Mouse (Mus musculus): ENCODE results near the gene Fto. TPM values are rescaled to one million over a fixed set of nuclear protein-coding genes. Genes with fewer than 3 reads are reported as not detected.

Gene Fto
- total RNA-seq, 2 experiments from 2014 or later = 116 to 125 TPM

- no peak for DNase-seq
Measured at GRCm38 (mm10) chr8:91499303-91499702, 186.0 kb downstream of the Fto start.

GRCm38 (mm10) chr8:91501960-91502600 lies 188.8 kb downstream of the Fto start:
- no peak for DNase-seq

- no peak for DNase-seq
Measured at GRCm38 (mm10) chr8:91502791-91503190, 189.5 kb downstream of the Fto start.

DNA sequence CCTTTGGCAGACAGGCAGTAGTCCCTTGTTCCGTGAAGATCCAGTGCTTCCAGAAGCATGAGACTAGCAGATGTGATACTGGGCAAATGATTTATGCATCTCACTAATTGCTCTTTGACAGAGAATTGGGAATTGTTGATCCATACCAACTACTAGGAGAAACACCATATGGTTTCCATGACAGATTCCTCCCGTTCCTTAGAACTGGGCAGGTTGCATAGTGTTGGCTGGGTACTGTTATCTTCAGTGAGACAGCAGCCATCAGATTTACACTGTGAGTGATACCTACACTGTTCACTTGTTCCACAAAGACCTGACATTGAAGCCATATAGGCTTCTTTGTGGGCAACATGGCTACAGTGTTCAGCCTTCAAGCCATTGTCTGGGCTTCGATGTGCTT lies 191.0 kb downstream of the Fto start:
- DNase-seq = no peak

- peak; percentile 29 for DNase-seq
Measured at GRCm38 (mm10) chr8:91504891-91505290, 191.6 kb downstream of the Fto start.

- no peak for DNase-seq
Measured at GRCm38 (mm10) chr8:91505411-91505954, 192.2 kb downstream of the Fto start.

DNA sequence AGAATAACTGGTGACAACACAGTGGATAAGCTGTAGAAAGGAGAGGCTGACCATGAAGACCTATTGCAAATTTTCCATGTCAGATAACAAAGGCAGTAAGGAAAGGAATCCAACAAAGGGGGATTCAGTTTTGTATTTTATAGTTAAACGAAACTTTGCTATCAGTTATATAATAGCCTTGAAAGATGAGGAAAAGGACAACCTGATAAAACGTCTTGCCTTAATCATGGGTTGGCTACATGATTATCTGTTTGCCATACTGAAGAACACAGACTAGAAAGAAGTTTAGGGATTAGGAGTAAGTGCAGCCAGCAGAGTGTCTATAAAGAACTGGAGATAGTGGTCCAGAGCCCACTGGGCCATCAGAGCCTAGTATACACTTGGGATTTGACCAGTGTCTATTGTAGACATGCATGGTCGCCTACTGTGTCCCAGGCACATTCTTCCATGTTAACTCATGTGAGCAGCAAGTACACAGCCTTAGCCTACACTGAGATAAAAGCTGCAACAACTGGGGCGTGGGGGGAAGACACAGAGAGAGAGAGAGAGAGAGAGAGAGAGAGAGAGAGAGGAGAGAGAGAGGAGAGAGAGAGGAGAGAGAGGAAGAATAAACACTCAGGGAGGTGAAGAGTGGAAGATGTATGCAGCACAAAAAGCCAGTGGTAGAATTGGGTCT lies 192.8 kb downstream of the Fto start:
- DNase-seq = no peak

DNA sequence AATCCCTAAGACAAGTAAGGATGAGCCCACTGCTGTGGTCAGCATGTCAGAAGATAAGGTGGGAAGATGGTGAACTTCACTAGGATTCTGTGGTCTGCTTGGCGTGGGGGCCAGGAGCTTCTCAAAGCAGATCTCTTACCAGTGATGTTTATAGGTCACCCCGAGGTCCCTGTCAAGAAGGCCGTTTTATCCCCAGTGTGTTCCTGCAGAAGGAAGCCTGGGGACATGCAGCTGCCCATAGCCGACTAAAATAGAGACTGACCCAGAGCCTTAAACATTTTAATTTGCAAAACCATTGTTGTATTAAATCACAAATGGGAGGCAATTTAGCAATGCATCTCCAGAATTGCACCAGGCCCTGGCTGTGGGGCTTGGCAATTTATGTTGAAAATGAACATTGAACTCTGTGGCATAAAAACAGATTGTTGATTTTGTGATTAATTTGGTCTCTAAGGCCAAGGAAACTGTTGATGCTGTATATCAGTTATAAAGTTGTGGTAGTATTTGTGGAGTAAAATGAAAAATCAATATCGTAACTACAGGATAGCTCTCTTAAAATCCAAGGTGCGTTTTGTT lies 193.4 kb downstream of the Fto start:
- no peak for DNase-seq

- no peak for DNase-seq
Measured at GRCm38 (mm10) chr8:91507681-91508097, 194.4 kb downstream of the Fto start.

DNA sequence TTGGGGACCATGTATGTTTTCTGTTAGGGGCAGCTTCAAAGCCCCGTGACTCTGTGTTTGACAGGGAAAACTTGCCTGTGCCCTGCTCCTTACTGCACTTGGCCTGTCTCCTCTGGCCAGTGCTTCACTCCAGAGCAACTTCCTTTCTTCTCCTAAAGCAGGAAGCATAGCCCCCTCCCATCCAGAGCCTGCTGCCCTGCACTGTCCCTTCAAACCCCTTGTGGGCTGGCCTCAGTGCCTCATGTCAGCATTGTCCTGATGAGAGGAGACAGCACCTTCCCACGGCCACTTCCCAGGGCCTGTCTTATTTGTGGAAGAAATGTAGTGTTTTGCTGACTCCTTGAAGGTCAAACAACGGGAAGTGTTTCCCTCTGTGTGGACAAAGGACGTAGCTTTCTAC lies 195.0 kb downstream of the Fto start:
- no peak for DNase-seq

DNA sequence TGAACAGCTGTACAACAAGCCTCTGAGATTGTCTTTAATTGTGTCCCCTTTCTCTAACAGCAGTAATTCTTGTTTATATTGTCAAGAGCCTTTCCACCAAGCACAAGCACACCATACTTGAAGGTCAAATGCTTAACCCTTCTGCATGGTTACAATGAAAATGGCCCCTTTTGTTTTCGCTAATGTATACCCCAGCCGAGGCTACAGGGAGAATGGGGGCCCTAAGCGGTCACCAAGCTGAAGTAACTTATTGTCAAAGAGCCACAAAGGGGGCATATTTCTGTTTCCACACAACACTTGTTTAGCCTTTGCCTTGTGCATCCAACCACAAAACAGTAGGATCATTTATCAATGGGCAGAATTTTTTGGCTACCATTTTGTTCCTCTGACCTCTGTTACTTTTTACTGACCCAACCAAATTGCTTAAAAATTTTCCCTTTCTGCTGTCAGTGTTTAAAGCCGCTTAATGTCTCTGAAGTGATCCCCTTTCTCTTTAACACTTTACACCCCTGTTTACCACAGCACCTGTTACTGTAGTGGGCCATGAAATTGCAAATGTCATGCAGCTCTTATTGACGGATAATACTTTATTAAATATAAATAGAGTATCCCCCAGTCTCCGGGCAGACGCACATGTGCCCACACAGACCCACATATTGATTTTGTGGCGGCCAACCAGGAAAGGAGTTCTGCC lies 196.0 kb downstream of the Fto start:
- no peak for DNase-seq

GRCm38 (mm10) chr8:91509900-91510260 lies 196.6 kb downstream of the Fto start:
- no peak for DNase-seq

- DNase-seq = no peak
Measured at GRCm38 (mm10) chr8:91510716-91511115, 197.4 kb downstream of the Fto start.

- DNase-seq = no peak
Measured at GRCm38 (mm10) chr8:91511943-91512342, 198.6 kb downstream of the Fto start.

DNA sequence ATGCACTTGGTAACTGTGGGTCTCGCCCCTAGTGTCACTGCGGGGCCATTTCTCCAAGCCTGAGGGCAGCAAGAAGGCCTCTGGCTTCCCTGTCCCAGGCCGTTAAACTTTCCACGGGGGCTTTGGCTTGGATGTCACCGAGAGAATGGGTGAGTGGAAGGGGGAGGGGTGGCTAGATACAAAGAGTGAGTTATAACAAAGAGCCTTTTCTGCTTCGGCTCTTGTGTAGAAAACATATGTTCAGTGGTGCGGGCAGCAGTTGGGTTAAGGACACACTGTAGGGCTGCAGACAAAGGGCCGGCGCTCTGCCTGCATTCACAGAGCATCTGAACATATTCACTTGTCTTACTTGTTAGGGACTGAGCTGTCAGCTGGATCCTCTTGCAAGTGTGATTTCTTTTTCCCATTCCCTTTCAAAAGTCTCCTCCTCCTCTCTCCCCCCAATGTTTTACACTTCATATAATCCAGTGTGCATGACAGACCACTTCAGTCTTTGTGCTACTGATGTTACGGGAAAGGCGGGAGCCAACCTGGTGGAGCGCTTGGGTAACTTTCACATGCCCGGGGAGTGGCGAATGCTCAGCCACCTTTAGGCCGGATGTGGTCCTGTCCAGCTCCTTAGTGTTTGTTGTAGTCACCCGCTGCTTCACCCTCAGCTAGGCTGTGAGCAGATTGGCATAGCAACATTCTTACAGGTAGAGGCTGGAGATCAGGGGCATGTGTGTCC lies 201.6 kb downstream of the Fto start:
- DNase-seq = no peak

- no peak for DNase-seq
Measured at GRCm38 (mm10) chr8:91516422-91516821, 203.1 kb downstream of the Fto start.

DNA sequence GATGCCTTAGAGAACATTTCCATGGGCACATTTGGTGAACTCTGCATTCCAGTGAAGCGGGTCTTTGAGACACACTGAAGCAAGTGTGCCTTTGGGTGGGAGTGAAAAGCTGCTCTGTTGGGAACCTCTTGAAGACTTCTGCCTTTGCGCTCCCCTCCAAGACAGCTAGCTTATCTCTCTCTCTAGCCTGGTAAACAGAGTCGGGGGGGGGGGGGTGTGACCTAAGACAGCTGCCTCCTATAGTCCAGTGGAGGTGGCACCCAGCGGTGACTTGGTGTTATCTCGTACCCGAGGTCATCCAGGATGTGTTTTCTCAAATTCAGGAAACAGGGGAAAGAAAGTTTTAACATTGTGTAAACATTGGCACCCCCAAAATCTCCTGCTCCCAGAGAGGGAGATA lies 204.8 kb downstream of the Fto start:
- no peak for DNase-seq

GRCm38 (mm10) chr8:91522201-91522600 lies 208.9 kb downstream of the Fto start:
- no peak for DNase-seq

GRCm38 (mm10) chr8:91524056-91524864 lies 210.9 kb downstream of the Fto start:
- no peak for DNase-seq

- no peak for DNase-seq
Measured at GRCm38 (mm10) chr8:91524865-91525250, 211.5 kb downstream of the Fto start.

DNA sequence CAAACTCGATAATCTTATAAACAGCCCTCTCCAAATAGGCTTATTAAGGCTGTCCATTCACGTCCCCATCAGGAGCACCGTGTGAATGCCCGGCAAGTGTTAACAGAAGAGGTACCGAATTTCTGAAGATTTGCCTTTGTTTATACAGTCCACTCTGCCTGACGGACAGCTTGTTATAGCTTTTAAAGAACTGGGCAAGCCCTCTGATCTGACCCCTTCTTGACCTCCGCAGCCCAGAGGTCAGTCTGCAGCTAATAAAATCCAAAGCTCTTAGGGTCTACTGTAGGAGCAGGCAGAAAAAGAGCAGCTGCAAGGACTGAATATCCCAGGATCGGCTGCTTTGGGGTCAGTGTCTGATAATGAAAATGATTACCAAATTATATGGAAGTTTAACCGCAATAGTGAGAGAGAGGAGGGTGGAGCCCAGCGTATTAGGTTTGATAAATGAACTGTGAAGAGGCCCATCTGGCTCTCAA lies 212.1 kb downstream of the Fto start:
- DNase-seq = no peak

Measured in gastrocnemius, postnatal 10 days (tissue).